Mouse (Mus musculus): ENCODE results near the gene Sel1l. TPM values are rescaled to one million over a fixed set of nuclear protein-coding genes. Genes with fewer than 3 reads are reported as not detected.

The Sel1l gene
- total RNA-seq (2023; ENCODE audit: inconsistent age): 56.1 to 67.0 TPM (median 59.0 TPM) in 4 replicates

GRCm38 (mm10) chr12:91849045-91849467 is at the start of gene Sel1l:
Gene Sel1l (minus strand): TSS chr12:91849157.

GRCm38 (mm10) chr12:91787959-91788437 is 61.0 kb downstream of the Sel1l start, which contains the start of gene Ston2:
Gene Ston2 (minus strand): TSS chr12:91788387.

Other genes with a start within 250 kb of the Sel1l start
- gene Ston2, start 60.8 kb downstream of the Sel1l start, total RNA-seq (2023; ENCODE audit: inconsistent age): 0.19 to 1.5 TPM (median 0.53 TPM) in 4 replicates